Mouse (Mus musculus) G1E (cell line): ENCODE measurements around the gene Tpm3.

Experiments used
- CTCF ChIP-seq: IDR thresholded peaks from 2 replicates; pipeline ENCODE4 v1.5.1; 2012; ENCODE audit warnings: low read depth, low read length, inconsistent platforms, mixed read lengths
- GATA1 ChIP-seq: IDR thresholded peaks from 2 replicates; pipeline ENCODE4 v1.6.1; 2012; ENCODE audit warnings: borderline replicate concordance, low read length, inconsistent platforms, mixed read lengths
- GATA2 ChIP-seq: IDR thresholded peaks from 2 replicates; pipeline ENCODE4 v1.6.1; 2012; ENCODE audit warnings: low read depth, low read length, inconsistent platforms, borderline replicate concordance
- POLR2AphosphoS5 ChIP-seq: IDR thresholded peaks from 2 replicates; pipeline ENCODE4 v1.6.1; 2012; ENCODE audit warnings: low read depth, low read length, inconsistent platforms; ENCODE audit not compliant: insufficient replicate concordance
- TAL1 ChIP-seq: conservative IDR thresholded peaks from 2 replicates; pipeline ENCODE4 v1.6.1; 2012; ENCODE audit warnings: low read depth, low read length, inconsistent platforms, mixed read lengths

DNA sequence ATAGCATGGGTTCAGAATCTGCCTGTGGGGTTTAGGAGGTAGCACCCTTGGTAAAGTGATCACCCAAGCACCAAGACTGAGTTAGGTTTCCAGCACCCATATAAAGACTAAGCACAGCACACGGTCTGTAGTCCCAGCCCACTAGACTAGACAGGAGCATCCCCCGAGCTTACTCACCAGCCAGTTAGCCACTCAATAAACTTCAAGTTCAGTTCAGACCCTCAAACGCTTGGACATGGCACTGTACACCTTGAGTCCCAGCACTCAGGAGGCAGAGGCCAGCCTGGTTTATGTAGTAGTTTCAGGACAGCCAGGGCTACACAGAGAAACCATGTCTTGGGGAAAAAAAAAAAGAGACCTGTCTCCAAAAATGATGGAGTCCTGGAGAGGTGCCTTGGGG is 28.6 kb downstream of the Tpm3 start:
- TF ChIP-seq TAL1, result no peak
- TF ChIP-seq CTCF, result no peak
- no peak for TF ChIP-seq GATA1
- no peak for TF ChIP-seq POLR2AphosphoS5
- no peak for TF ChIP-seq GATA2
